Mouse (Mus musculus): ENCODE results near the gene Spsb3. TPM values are rescaled to one million over a fixed set of nuclear protein-coding genes. Genes with fewer than 3 reads are reported as not detected.

Spsb3 gene
- total RNA-seq, 2 experiments from 2014 or later, result 53.5 to 55.5 TPM

GRCm38 (mm10) chr17:24894061-24894994 is 7.9 kb downstream of the Spsb3 start:
- DNase-seq (ENCODE audit: low spot score in 2 of 2), result no peak
- intact Hi-C loops (cut with DNase I), result no loop called here

DNA sequence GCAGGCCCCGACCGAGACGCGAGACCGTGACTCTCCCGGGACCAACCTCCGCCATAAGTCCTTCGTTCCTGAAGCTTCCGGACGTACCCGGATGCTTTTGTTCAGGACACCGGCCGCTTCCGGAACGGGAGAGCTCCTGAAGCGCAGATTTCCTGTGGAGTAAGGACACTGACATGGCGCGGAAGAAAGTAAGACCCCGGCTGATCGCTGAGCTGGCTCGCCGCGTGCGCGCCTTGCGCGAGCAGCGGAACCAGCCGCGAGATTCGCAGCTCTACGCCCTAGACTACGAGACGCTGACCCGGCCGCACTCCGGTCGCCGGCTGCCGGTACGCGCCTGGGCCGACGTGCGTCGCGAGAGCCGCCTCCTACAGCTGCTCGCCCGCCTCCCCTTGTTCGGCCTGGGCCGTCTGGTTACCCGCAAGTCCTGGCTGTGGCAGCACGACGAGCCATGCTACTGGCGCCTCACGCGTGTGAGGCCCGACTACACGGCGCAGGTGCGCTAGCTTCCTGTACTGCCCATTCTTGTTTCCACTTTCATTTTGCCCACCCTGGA is 8.6 kb downstream of the Spsb3 start, which contains the start of the genes Eme2 and Mrps34:
Eme2 (minus strand) TSS at position 93 of the 553 bp plus-strand sequence.
Mrps34 (plus strand) TSS at position 122 of the 553 bp plus-strand sequence.
- peak; percentile 86 to 87 for DNase-seq (ENCODE audit: low spot score in 2 of 2)
- intact Hi-C loops (cut with DNase I), result no loop called here

- DNase-seq (ENCODE audit: low spot score in 2 of 2), result no peak
- intact Hi-C loops (cut with DNase I), result no loop called here
Observed at GRCm38 (mm10) chr17:24895571-24896240, 9.3 kb downstream of the Spsb3 start.

DNA sequence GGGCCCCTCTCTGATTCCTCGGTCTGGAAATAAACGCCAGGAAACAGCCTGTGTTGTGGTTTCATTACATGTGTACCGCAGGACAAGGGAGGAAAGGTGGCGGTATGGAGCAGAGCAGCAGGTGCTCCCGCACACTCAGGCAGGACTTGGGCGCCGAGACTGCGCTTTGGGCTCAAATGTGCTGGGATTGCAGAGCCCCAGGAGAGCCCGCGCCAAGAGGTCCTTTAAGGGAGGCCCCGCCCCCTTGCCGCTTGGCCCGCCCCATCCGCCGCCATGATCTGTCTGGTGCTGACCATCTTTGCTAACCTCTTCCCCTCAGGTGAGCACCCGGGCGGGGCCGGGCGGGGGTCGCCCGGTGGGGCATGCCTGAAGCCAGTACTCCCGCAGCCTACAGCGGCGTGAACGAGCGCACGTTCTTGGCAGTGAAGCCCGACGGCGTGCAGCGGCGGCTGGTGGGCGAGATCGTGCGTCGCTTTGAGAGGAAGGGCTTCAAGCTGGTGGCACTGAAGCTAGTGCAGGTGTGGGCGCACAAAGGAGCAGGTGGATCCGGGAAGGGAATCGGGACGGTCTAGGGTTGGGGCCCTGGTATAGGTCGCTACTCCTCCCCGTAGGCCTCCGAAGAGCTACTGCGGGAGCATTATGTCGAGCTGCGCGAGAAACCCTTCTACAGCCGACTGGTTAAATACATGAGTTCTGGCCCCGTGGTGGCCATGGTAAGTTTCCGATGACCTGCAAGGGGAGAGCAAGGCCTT is 10.0 kb downstream of the Spsb3 start, which contains the start of gene Nme3:
Nme3 (plus strand) TSS at position 260 of the 752 bp plus-strand sequence.
- intact Hi-C loops (cut with DNase I), result no loop called here
- DNase-seq (ENCODE audit: low spot score in 2 of 2), result peak; percentile 75

DNA sequence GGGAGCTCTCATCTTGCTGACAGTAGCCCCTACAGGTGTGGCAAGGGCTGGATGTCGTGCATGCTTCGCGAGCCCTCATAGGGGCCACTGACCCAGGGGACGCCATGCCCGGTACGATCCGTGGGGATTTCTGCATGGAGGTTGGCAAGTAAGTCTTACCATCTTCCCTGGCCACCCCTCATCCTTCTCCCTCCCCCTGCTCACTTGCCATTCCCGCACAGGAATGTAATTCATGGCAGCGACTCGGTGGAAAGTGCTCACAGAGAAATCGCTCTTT is 10.5 kb downstream of the Spsb3 start:
- DNase-seq (ENCODE audit: low spot score in 2 of 2), result no peak
- intact Hi-C loops (cut with DNase I), result no loop called here

DNA sequence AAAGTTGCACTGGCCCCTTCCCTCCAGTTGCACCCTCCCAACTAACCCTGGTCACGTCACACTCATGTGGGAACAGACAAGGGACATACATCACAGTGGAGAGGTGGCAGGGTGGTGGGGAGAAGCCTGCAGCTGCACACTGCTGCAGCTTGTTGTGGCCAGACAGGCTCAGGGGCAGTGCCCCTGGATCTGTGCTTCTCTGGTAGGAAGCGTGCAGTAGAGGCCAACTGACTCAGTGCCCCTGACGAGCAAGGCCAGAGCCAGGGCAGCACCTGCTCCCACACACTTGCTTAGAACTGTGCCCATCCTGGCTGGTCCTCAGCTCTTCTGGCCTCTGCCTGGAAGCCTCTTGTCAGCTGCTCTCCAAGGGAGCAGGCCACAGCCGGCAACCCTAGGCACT is 11.2 kb downstream of the Spsb3 start:
- no peak for DNase-seq (ENCODE audit: low spot score in 2 of 2)
- intact Hi-C loops (cut with DNase I), result no loop called here

DNA sequence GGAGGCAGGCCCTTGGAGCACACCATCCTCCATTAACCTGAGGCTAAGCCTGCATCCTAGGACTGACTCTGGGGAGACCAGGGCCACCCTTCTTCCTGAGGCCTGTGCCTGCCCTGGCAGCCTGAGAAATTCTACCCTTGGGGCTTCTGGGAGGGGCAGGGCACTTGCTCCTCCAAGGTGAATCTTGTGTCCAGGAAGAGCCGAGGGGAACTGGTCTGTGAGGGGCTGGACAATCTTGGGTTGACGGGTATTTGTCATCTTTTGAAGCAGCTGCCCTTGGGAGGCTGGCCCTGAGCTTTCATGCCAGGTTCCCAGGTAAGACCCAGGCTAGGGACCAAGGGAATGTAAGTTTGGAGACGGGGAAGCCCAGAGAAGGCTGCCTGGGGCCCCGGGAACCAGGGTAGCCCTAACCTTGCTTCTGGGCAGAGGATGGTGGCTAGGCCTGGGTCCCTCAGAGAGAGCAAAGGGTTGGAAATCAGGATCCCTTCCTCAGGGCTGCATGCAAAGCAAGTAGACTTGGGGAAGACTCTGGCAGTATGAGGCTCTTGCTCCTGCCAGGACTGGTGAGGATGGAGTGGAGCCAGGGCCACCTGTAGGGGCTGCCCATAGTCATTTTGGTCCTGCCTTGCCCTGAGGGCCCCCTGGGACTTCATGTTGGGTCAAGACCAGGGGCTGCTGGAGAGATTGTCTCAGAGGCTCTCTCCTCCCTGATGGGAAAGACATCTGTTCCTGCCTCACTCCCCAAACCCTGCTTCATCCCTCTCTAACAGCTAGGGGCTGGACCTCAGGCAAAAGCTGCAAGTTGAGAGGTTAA is 11.8 kb downstream of the Spsb3 start:
- no peak for DNase-seq (ENCODE audit: low spot score in 2 of 2)
- intact Hi-C loops (cut with DNase I), result no loop called here

GRCm38 (mm10) chr17:24899153-24899552 is 12.7 kb downstream of the Spsb3 start:
- no peak for DNase-seq (ENCODE audit: low spot score in 2 of 2)
- intact Hi-C loops (cut with DNase I), result no loop called here

- no peak for DNase-seq (ENCODE audit: low spot score in 2 of 2)
- intact Hi-C loops (cut with DNase I), result no loop called here
Observed at GRCm38 (mm10) chr17:24900014-24900413, 13.6 kb downstream of the Spsb3 start.

GRCm38 (mm10) chr17:24902124-24902523 is 15.7 kb downstream of the Spsb3 start:
- DNase-seq (ENCODE audit: low spot score in 2 of 2), result no peak
- intact Hi-C loops (cut with DNase I), result no loop called here

DNA sequence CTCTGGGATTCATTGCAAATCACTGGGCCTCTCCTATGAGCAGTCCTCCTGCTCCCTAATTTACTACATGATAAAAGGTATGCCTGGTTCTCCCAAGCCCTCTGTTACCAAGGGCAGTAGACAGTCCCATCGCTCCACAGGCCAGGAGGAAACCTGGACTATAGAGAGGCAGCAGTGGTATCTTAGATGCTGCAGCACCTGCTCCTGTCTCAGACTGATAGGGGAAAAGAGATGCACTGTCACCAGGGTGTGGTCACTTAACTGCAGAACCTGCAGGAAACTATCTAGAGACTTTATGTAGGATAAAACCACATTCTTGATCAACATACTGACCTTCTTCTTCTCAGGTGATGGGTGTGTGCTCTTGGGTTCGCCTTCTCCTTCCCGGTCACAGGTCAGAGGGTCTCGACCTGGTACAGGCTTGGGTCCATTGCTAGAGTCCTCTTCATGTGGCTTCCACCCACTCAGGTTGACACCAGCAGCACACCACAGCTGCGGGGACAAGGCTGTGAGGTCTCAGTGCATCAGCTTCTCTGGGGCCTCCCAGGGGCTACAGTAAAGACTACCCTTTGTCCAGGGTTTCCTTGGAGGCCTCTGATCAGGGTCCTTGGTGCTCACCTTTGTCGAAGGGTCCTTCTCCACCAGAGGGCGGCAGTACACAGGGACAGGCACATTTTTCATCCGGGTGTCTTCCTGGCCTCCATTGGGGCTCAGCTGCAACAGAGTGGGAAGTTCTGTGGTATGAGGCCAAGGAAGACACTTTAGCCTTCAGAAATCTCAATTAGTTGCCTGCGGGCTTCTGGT is 16.4 kb downstream of the Spsb3 start:
- DNase-seq (ENCODE audit: low spot score in 2 of 2), result no peak
- intact Hi-C loops (cut with DNase I), result no loop called here

- intact Hi-C loops (cut with DNase I), result no loop called here
- no peak for DNase-seq (ENCODE audit: low spot score in 2 of 2)
Observed at GRCm38 (mm10) chr17:24903767-24904166, 17.3 kb downstream of the Spsb3 start.

GRCm38 (mm10) chr17:24907591-24907990 is 21.1 kb downstream of the Spsb3 start:
- DNase-seq (ENCODE audit: low spot score in 2 of 2), result no peak
- intact Hi-C loops (cut with DNase I), result no loop called here

DNA sequence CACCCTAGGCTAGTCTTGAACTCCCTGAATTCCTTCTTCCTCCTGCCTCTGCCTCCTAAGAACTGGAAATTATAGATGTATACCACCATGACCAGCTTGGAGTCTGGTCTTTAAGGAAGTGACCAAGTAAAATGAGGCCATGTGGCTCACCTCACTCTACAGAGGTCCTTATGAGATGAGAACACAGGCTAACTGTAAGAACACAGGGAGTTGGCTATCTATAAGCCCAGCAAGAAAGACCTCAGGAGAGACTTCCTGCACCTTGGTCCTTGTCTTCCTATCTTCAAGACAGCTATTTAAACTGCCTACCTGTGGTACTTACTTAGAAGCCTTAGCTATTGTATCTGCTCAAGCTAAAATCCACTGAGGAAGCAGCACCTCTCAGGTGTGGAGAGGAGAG is 27.5 kb downstream of the Spsb3 start:
- intact Hi-C loops (cut with DNase I), result no loop called here

DNA sequence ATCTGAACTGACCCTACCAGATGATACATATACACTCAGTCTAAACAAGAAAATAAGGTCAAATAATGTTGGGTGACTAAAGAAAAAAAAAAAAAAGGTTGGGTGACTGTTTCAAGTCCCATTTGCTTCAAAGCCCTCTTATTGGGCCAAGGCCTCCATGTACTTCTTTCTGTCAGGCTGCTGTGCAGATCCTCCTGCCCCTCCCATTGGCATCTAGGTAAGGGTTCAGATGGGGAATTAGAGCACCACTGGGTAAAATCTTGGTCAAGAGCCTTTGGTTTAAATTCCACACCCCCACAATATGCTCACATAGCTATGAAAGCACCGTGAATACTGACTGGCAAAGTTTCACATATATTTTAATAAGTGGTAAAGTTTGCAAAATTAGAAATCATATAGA is 36.8 kb downstream of the Spsb3 start:
- DNase-seq (ENCODE audit: low spot score in 2 of 2), result no peak
- intact Hi-C loops (cut with DNase I), result no loop called here

More for the DNA sequence above, 27.5 kb downstream of the Spsb3 start:
- no peak for DNase-seq (ENCODE audit: low spot score in 2 of 2)

DNA sequence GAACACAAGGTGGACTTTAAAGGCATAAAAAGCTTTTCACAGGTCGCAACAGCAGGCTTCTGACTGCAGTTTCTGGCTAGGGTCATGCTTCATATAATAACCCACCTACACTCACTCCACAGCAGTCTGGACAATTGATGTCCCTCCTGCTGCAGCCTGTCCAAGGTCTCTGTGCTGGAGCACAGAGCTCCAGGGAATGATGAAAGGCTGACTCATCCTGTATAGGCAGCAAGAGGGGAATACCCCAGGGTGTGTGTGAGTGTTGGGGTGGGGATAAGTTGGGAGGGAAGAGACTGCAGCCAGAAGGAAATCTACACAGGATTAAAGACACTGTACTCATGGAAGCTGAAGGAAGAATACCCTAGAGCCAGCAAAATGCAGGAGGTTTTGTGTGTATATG is 43.1 kb downstream of the Spsb3 start:
- no peak for DNase-seq (ENCODE audit: low spot score in 2 of 2)
- intact Hi-C loops (cut with DNase I), result no loop called here

DNA sequence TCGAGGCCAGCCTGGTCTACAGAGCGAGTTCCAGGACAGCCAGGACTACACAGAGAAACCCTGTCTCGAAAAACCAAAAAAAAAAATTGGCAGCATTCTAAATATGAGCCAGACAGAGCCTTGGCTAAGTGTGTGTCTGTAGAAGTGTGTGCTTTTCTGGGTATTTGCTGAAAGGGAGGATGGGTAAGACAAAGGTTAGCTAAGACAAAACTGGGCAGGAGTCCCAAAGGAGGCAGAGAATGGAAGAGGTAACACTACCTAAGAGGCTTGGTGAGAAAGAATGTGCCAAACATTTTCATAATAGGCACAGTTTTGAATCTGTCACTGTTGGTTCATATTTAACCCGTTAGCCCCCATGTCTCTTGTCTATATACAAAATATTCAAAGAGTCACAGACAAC is 46.0 kb downstream of the Spsb3 start:
- intact Hi-C loops (cut with DNase I), result no loop called here

DNA sequence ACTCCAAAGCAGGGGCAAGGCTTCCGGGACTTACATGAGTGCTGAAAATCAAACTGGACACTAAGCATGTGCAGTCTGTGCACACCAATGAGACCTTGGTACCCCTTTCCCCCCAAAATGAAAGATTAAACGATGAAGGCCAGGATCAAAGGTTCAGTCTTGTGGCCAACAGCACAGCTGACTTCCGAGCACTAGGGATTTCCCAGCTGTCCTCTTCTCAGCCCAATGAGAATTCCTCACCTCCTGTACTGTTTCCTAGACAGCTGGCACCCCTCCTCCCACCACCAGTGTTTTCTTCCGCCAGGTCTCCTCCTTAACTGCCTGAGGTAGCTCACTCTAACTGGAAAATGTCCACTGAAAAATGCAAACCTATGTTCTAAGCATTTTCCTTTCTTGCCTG is 46.7 kb downstream of the Spsb3 start:
- DNase-seq (ENCODE audit: low spot score in 2 of 2), result no peak
- intact Hi-C loops (cut with DNase I), result no loop called here

More for the DNA sequence above, 46.0 kb downstream of the Spsb3 start:
- DNase-seq (ENCODE audit: low spot score in 2 of 2), result no peak

Data from left cerebral cortex, postnatal 14 days (tissue).